Mouse (Mus musculus) bone marrow, adult 2 months (tissue): Measurements from ENCODE around the gene Lypd6. TPM values are rescaled to one million over a fixed set of nuclear protein-coding genes. Genes with fewer than 3 reads are reported as not detected.

Source experiments
- H3K27ac ChIP-seq: fragments of 200-500 bp; 2 replicates; pipeline ENCODE4 v1.5.1; 2012; ENCODE audit warnings: low read depth, mild to moderate bottlenecking, control low read depth, inconsistent platforms, low read length; ENCODE audit not compliant: control insufficient read depth, poor library complexity, insufficient read depth
- H3K4me1 ChIP-seq: fragments of 200-500 bp; 2 replicates; pipeline ENCODE4 v1.6.1; 2011; ENCODE audit warnings: low read length; ENCODE audit not compliant: control insufficient read depth, insufficient read depth
- H3K4me3 ChIP-seq: fragments of 200-500 bp; replicated peaks from 2 replicates; pipeline ENCODE3; 2011; ENCODE audit warnings: mild to moderate bottlenecking, low read depth, low read length, control low read depth; ENCODE audit not compliant: control insufficient read depth
- CTCF ChIP-seq: fragments of 200-500 bp; IDR thresholded peaks from 2 replicates; pipeline ENCODE4 v1.5.1; 2011; ENCODE audit warnings: low read length, control low read depth; ENCODE audit not compliant: control insufficient read depth, insufficient read depth
- POLR2A ChIP-seq: fragments of 200-500 bp; IDR thresholded peaks from 2 replicates; pipeline ENCODE4 v1.6.1; 2011; ENCODE audit warnings: low read depth, mild to moderate bottlenecking, control low read depth, low read length, borderline replicate concordance; ENCODE audit not compliant: control insufficient read depth
- WGBS: fragments of 180-500 bp; shearing (Covaris S2); methylation state at CpG from one replicate; pipeline ENCODE4 v1.1.7; 2018; 5-methylcytosine and 5-hydroxymethylcytosine counted together
- polyA plus RNA-seq: library from polyadenylated mRNA; stranded (reverse); fragments of >200 nt; gene quantifications from 2 replicates; pipeline ENCODE4 v1.2.4, GENCODE M21; 2011; ENCODE audit warnings: low replicate concordance; ENCODE audit not compliant: missing spikeins, insufficient read depth, insufficient read length

Gene Lypd6
- polyA plus RNA-seq, 1 experiment: 0.85 TPM

- Histone ChIP-seq H3K4me3 (no peak overlapping the region), H3K27ac (no peak overlapping the region), H3K4me1 (no peaks in the 10 kb centered on the region)
- no peak for TF ChIP-seq POLR2A
- no peak for TF ChIP-seq CTCF
- 64% methylated on average over 6 of the region's 6 CpGs for WGBS
These were observed 99.0 kb downstream of the Lypd6 start for GRCm38 (mm10) chr2:50165277-50165676.

- 80% methylated on average over 5 of the region's 5 CpGs for WGBS
- H3K4me1 ChIP-seq: no peaks in the 10 kb centered on the region
- no peak overlapping the region for H3K4me3 ChIP-seq
- H3K27ac ChIP-seq: no peak overlapping the region
- TF ChIP-seq POLR2A (no peak), CTCF (no peak)
These were observed 99.9 kb downstream of the Lypd6 start for GRCm38 (mm10) chr2:50166082-50166481.

GRCm38 (mm10) chr2:50173730-50174528 is 107.7 kb downstream of the Lypd6 start:
- Histone ChIP-seq H3K4me3 (no peak overlapping the region), H3K4me1 (no peaks in the 10 kb centered on the region), H3K27ac (no peak overlapping the region)
- TF ChIP-seq POLR2A (no peak), CTCF (no peak)
- 78% methylated on average over 12 of the region's 12 CpGs for WGBS

GRCm38 (mm10) chr2:50175709-50176108 is 109.5 kb downstream of the Lypd6 start:
- no peak overlapping the region for H3K4me3 ChIP-seq
- TF ChIP-seq POLR2A (no peak), CTCF (no peak)
- no peaks in the 10 kb centered on the region for H3K4me1 ChIP-seq
- 79% methylated on average over 4 of the region's 4 CpGs for WGBS
- no peak overlapping the region for H3K27ac ChIP-seq

GRCm38 (mm10) chr2:50179164-50179563 is 112.9 kb downstream of the Lypd6 start:
- Histone ChIP-seq H3K4me1 (no peaks in the 10 kb centered on the region), H3K27ac (no peak overlapping the region), H3K4me3 (no peak overlapping the region)
- 84% methylated on average over 5 of the region's 5 CpGs for WGBS
- TF ChIP-seq POLR2A (no peak), CTCF (no peak)

- no peak overlapping the region for H3K27ac ChIP-seq
- H3K4me1 ChIP-seq: no peaks in the 10 kb centered on the region
- WGBS: 83% methylated on average over 3 of the region's 3 CpGs
- TF ChIP-seq CTCF: no peak
- TF ChIP-seq POLR2A: no peak
- no peak overlapping the region for H3K4me3 ChIP-seq
These were observed 114.2 kb downstream of the Lypd6 start for GRCm38 (mm10) chr2:50180423-50180822.

- TF ChIP-seq CTCF: no peak
- TF ChIP-seq POLR2A: no peak
- 74% methylated on average over 3 of the region's 3 CpGs for WGBS
- Histone ChIP-seq H3K27ac (no peak overlapping the region), H3K4me1 (no peaks in the 10 kb centered on the region), H3K4me3 (no peak overlapping the region)
These were observed 115.1 kb downstream of the Lypd6 start for GRCm38 (mm10) chr2:50181332-50181731.

- Histone ChIP-seq H3K27ac (no peak overlapping the region), H3K4me1 (no peaks in the 10 kb centered on the region), H3K4me3 (no peak overlapping the region)
- WGBS: 73% methylated on average over 12 of the region's 12 CpGs
- no peak for TF ChIP-seq CTCF
These were observed 120.6 kb downstream of the Lypd6 start for GRCm38 (mm10) chr2:50186711-50187405.
